Mouse (Mus musculus) spleen, adult 2 months (tissue): ENCODE results near the gene Nell1. TPM values are rescaled to one million over a fixed set of nuclear protein-coding genes. Genes with fewer than 3 reads are reported as not detected.

ENCODE experiments used
- DNase-seq, 2 experiments: peaks; one replicate each; pipeline versions ENCODE4 v3.0.0 to v3.0.0-alpha.2; 2012 to 2021; ENCODE audit warnings: low spot score in 2 of 2, low read depth in 1 of 2
- H3K27ac ChIP-seq: fragments of 200-500 bp; 2 replicates; pipeline ENCODE4 v1.5.1; 2012; ENCODE audit warnings: low read length, inconsistent platforms; ENCODE audit not compliant: insufficient read depth
- H3K27me3 ChIP-seq: fragments of 200-500 bp; 2 replicates; pipeline ENCODE4 v1.6.1; 2012; ENCODE audit warnings: mild to moderate bottlenecking, moderate library complexity, low read length, inconsistent platforms; ENCODE audit not compliant: control insufficient read depth, insufficient read depth
- H3K36me3 ChIP-seq: fragments of 200-500 bp; 2 replicates; pipeline ENCODE4 v1.6.1; 2012; ENCODE audit warnings: mild to moderate bottlenecking, low read length, inconsistent platforms; ENCODE audit not compliant: control insufficient read depth, insufficient read depth
- H3K4me1 ChIP-seq: fragments of 200-500 bp; 2 replicates; pipeline ENCODE4 v1.6.1; 2011; ENCODE audit warnings: inconsistent platforms; ENCODE audit not compliant: control insufficient read depth, insufficient read depth, insufficient read length
- H3K4me3 ChIP-seq: fragments of 200-500 bp; 2 replicates; pipeline ENCODE4 v1.5.1; 2011; ENCODE audit warnings: mild to moderate bottlenecking, inconsistent platforms; ENCODE audit not compliant: insufficient read depth, insufficient read length; ENCODE audit errors: extremely low read depth
- CTCF ChIP-seq: fragments of 200-500 bp; IDR thresholded peaks from 2 replicates; pipeline ENCODE4 v1.5.1; 2011; ENCODE audit warnings: mild to moderate bottlenecking, inconsistent platforms; ENCODE audit not compliant: insufficient read depth, insufficient read length, insufficient replicate concordance; ENCODE audit errors: extremely low read depth
- POLR2A ChIP-seq: fragments of 200-500 bp; IDR thresholded peaks from 2 replicates; pipeline ENCODE4 v1.6.1; 2011; ENCODE audit warnings: low read depth, low read length, inconsistent platforms
- WGBS: fragments of 180-500 bp; shearing (Covaris S2); methylation state at CpG from one replicate; pipeline ENCODE4 v1.1.7; 2018; 5-methylcytosine and 5-hydroxymethylcytosine counted together
- polyA plus RNA-seq: library from polyadenylated mRNA; depleted of rRNA; stranded (reverse); fragments of >200 nt; gene quantifications from 2 replicates; pipeline ENCODE4 v1.2.3, GENCODE M21; 2012

The Nell1 gene
- polyA plus RNA-seq, 1 experiment: not detected

GRCm38 (mm10) chr7:49946691-49947090, 28.0 kb upstream of the Nell1 start:
- Histone ChIP-seq H3K4me3 (no peak overlapping the region), H3K36me3 (no peaks in the 10 kb centered on the region), H3K27me3 (no peaks in the 10 kb centered on the region), H3K27ac (no peak overlapping the region), H3K4me1 (no peaks in the 10 kb centered on the region)
- no peak for DNase-seq
- WGBS: 87% methylated on average over 9 of the region's 9 CpGs
- TF ChIP-seq CTCF (no peak), POLR2A (no peak)

- 62% methylated on average over 4 of the region's 4 CpGs for WGBS
- no peak overlapping the region for H3K27ac ChIP-seq
- H3K36me3 ChIP-seq: no peaks in the 10 kb centered on the region
- no peak for TF ChIP-seq CTCF
- DNase-seq: no peak
- no peaks in the 10 kb centered on the region; the same call in 1 of the 2 replicates for H3K27me3 ChIP-seq
- H3K4me3 ChIP-seq: no peak overlapping the region
- no peaks in the 10 kb centered on the region for H3K4me1 ChIP-seq
Observed at GRCm38 (mm10) chr7:49953546-49954181, 21.0 kb upstream of the Nell1 start.

GRCm38 (mm10) chr7:49954834-49955233, 19.8 kb upstream of the Nell1 start:
- no peak overlapping the region for H3K27ac ChIP-seq
- H3K36me3 ChIP-seq: no peaks in the 10 kb centered on the region
- H3K27me3 ChIP-seq: no peaks in the 10 kb centered on the region; the same call in 1 of the 2 replicates
- 78% methylated on average over 7 of the region's 7 CpGs for WGBS
- no peak for TF ChIP-seq CTCF
- no peak for TF ChIP-seq POLR2A
- no peak for DNase-seq
- H3K4me3 ChIP-seq: no peak overlapping the region
- no peaks in the 10 kb centered on the region for H3K4me1 ChIP-seq

GRCm38 (mm10) chr7:49957142-49957541, 17.5 kb upstream of the Nell1 start:
- Histone ChIP-seq H3K36me3 (no peaks in the 10 kb centered on the region), H3K4me3 (no peak overlapping the region), H3K27ac (no peak overlapping the region), H3K27me3 (no peaks in the 10 kb centered on the region; the same call in 1 of the 2 replicates), H3K4me1 (no peaks in the 10 kb centered on the region)
- no peak for DNase-seq
- TF ChIP-seq CTCF (no peak), POLR2A (no peak)
- 75% methylated on average over 3 of the region's 3 CpGs for WGBS

- no peak for DNase-seq
- Histone ChIP-seq H3K36me3 (no peaks in the 10 kb centered on the region), H3K4me3 (no peak overlapping the region), H3K27ac (no peak overlapping the region), H3K27me3 (no peaks in the 10 kb centered on the region), H3K4me1 (no peaks in the 10 kb centered on the region)
- TF ChIP-seq POLR2A: no peak
- TF ChIP-seq CTCF: no peak
- whole genome bisulfite sequencing: 93% methylated on average over 2 of the region's 2 CpGs
Observed at GRCm38 (mm10) chr7:49963764-49964163, 10.9 kb upstream of the Nell1 start.

- H3K4me3 ChIP-seq: no peak overlapping the region
- no peaks in the 10 kb centered on the region; the same call in 1 of the 2 replicates for H3K27me3 ChIP-seq
- 46% methylated on average over 4 of the region's 4 CpGs for WGBS
- no peaks in the 10 kb centered on the region for H3K36me3 ChIP-seq
- no peak overlapping the region for H3K27ac ChIP-seq
- no peaks in the 10 kb centered on the region for H3K4me1 ChIP-seq
- no peak for TF ChIP-seq CTCF
- TF ChIP-seq POLR2A: no peak
- DNase-seq: no peak
Observed at GRCm38 (mm10) chr7:49969516-49969915, 5.1 kb upstream of the Nell1 start.

GRCm38 (mm10) chr7:49975441-49976121, 917 bp downstream of the Nell1 start:
- 5% methylated on average over 40 of the region's 40 CpGs for WGBS
- no peak overlapping the region for H3K27ac ChIP-seq
- no peak overlapping the region for H3K4me3 ChIP-seq
- no peak for DNase-seq
- no peak for TF ChIP-seq CTCF
- TF ChIP-seq POLR2A: no peak
- H3K27me3 ChIP-seq: peaks cover 11% of the 10 kb centered on the region
- no peaks in the 10 kb centered on the region for H3K36me3 ChIP-seq
- no peaks in the 10 kb centered on the region for H3K4me1 ChIP-seq
